Mouse (Mus musculus): ENCODE measurements around the gene Mogat2. TPM values are rescaled to one million over a fixed set of nuclear protein-coding genes. Genes with fewer than 3 reads are reported as not detected.

The Mogat2 gene
- polyA plus RNA-seq, 1 experiment from 2014 or later = 33.7 TPM

GRCm38 (mm10) chr7:99179271-99179670 is 59.1 kb downstream of the Mogat2 start:
- H3K27me3 ChIP-seq (ENCODE audit: control insufficient read depth, insufficient read depth, low read length) = no peaks in the 10 kb centered on the region
- no peak overlapping the region for H3K9ac ChIP-seq (ENCODE audit: low read length)
- H3K27ac ChIP-seq (ENCODE audit: low read length) = no peak overlapping the region
- no peak overlapping the region for H3K4me3 ChIP-seq (replicated peaks; ENCODE audit: low read length)
- 91% methylated on average over 9 of the region's 9 CpGs for WGBS
- no peaks in the 10 kb centered on the region for H3K9me3 ChIP-seq (replicated peaks; ENCODE audit: control insufficient read depth, low read length)
- H3K4me1 ChIP-seq (ENCODE audit: control insufficient read depth, insufficient read depth, low read length) = peaks cover 14% of the 10 kb centered on the region
- H3K4me2 ChIP-seq (ENCODE audit: low read depth, low read length) = no peak overlapping the region
- no peak for ATAC-seq (ENCODE audit: insufficient read depth, low FRiP score)
- H3K36me3 ChIP-seq (ENCODE audit: control insufficient read depth, insufficient read depth, low read length) = no peaks in the 10 kb centered on the region

- Histone ChIP-seq H3K36me3 (ENCODE audit: control insufficient read depth, insufficient read depth, low read length) (no peaks in the 10 kb centered on the region), H3K27me3 (ENCODE audit: control insufficient read depth, insufficient read depth, low read length) (no peaks in the 10 kb centered on the region), H3K27ac (ENCODE audit: low read length) (no peak overlapping the region), H3K4me1 (ENCODE audit: control insufficient read depth, insufficient read depth, low read length) (peaks cover 14% of the 10 kb centered on the region), H3K4me3 (replicated peaks; ENCODE audit: low read length) (no peak overlapping the region), H3K4me2 (ENCODE audit: low read depth, low read length) (no peak overlapping the region), H3K9ac (ENCODE audit: low read length) (no peak overlapping the region), H3K9me3 (replicated peaks; ENCODE audit: control insufficient read depth, low read length) (no peaks in the 10 kb centered on the region)
- no peak for ATAC-seq (ENCODE audit: insufficient read depth, low FRiP score)
- WGBS = 87% methylated on average over 5 of the region's 5 CpGs
Measured at GRCm38 (mm10) chr7:99177386-99177785, 61.0 kb downstream of the Mogat2 start.

GRCm38 (mm10) chr7:99175666-99176065 is 62.8 kb downstream of the Mogat2 start:
- H3K4me2 ChIP-seq (ENCODE audit: low read depth, low read length) = no peak overlapping the region
- H3K27ac ChIP-seq (ENCODE audit: low read length) = 0 out of 2 replicates have a peak overlapping the region, but pooled peaks have one; percentile 43
- no peak overlapping the region for H3K4me3 ChIP-seq (replicated peaks; ENCODE audit: low read length)
- no peak overlapping the region for H3K9ac ChIP-seq (ENCODE audit: low read length)
- no peaks in the 10 kb centered on the region for H3K27me3 ChIP-seq (ENCODE audit: control insufficient read depth, insufficient read depth, low read length)
- 87% methylated on average over 9 of the region's 9 CpGs for WGBS
- ATAC-seq (ENCODE audit: insufficient read depth, low FRiP score) = no peak
- H3K9me3 ChIP-seq (replicated peaks; ENCODE audit: control insufficient read depth, low read length) = no peaks in the 10 kb centered on the region
- H3K36me3 ChIP-seq (ENCODE audit: control insufficient read depth, insufficient read depth, low read length) = no peaks in the 10 kb centered on the region
- peaks cover 6% of the 10 kb centered on the region; the same call in 1 of the 2 replicates for H3K4me1 ChIP-seq (ENCODE audit: control insufficient read depth, insufficient read depth, low read length)

- Histone ChIP-seq H3K9me3 (replicated peaks; ENCODE audit: control insufficient read depth, low read length) (no peaks in the 10 kb centered on the region), H3K9ac (ENCODE audit: low read length) (no peak overlapping the region), H3K27me3 (ENCODE audit: control insufficient read depth, insufficient read depth, low read length) (no peaks in the 10 kb centered on the region), H3K36me3 (ENCODE audit: control insufficient read depth, insufficient read depth, low read length) (no peaks in the 10 kb centered on the region), H3K4me2 (ENCODE audit: low read depth, low read length) (no peak overlapping the region), H3K27ac (ENCODE audit: low read length) (peak overlapping the region; percentile 58; the same call in 1 of the 2 replicates), H3K4me3 (replicated peaks; ENCODE audit: low read length) (no peak overlapping the region), H3K4me1 (ENCODE audit: control insufficient read depth, insufficient read depth, low read length) (peaks cover 6% of the 10 kb centered on the region; the same call in 1 of the 2 replicates)
- no peak for ATAC-seq (ENCODE audit: insufficient read depth, low FRiP score)
- 68% methylated on average over 11 of the region's 11 CpGs for WGBS
Measured at GRCm38 (mm10) chr7:99175118-99175517, 63.3 kb downstream of the Mogat2 start.

- Histone ChIP-seq H3K9me3 (replicated peaks; ENCODE audit: control insufficient read depth, low read length) (no peaks in the 10 kb centered on the region), H3K9ac (ENCODE audit: low read length) (no peak overlapping the region), H3K4me2 (ENCODE audit: low read depth, low read length) (no peak overlapping the region), H3K4me1 (ENCODE audit: control insufficient read depth, insufficient read depth, low read length) (peaks cover 10% of the 10 kb centered on the region; the same call in 1 of the 2 replicates), H3K27ac (ENCODE audit: low read length) (no peak overlapping the region), H3K36me3 (ENCODE audit: control insufficient read depth, insufficient read depth, low read length) (no peaks in the 10 kb centered on the region), H3K27me3 (ENCODE audit: control insufficient read depth, insufficient read depth, low read length) (no peaks in the 10 kb centered on the region), H3K4me3 (replicated peaks; ENCODE audit: low read length) (no peak overlapping the region)
- ATAC-seq (ENCODE audit: insufficient read depth, low FRiP score) = no peak
- 81% methylated on average over 4 of the region's 4 CpGs for WGBS
Measured at GRCm38 (mm10) chr7:99174006-99174405, 64.4 kb downstream of the Mogat2 start.

GRCm38 (mm10) chr7:99172898-99173297 is 65.5 kb downstream of the Mogat2 start:
- peak; percentile 28; the same call in 1 of the 2 replicates for ATAC-seq (ENCODE audit: insufficient read depth, low FRiP score)
- Histone ChIP-seq H3K4me3 (replicated peaks; ENCODE audit: low read length) (no peak overlapping the region), H3K9ac (ENCODE audit: low read length) (no peak overlapping the region), H3K36me3 (ENCODE audit: control insufficient read depth, insufficient read depth, low read length) (no peaks in the 10 kb centered on the region), H3K27me3 (ENCODE audit: control insufficient read depth, insufficient read depth, low read length) (no peaks in the 10 kb centered on the region), H3K4me2 (ENCODE audit: low read depth, low read length) (no peak overlapping the region), H3K27ac (ENCODE audit: low read length) (peak overlapping the region; percentile 28), H3K4me1 (ENCODE audit: control insufficient read depth, insufficient read depth, low read length) (peaks cover 10% of the 10 kb centered on the region; the same call in 1 of the 2 replicates), H3K9me3 (replicated peaks; ENCODE audit: control insufficient read depth, low read length) (no peaks in the 10 kb centered on the region)
- 67% methylated on average over 6 of the region's 6 CpGs for WGBS

GRCm38 (mm10) chr7:99171730-99172463 is 66.5 kb downstream of the Mogat2 start:
- 68% methylated on average over 10 of the region's 10 CpGs for WGBS
- ATAC-seq (ENCODE audit: insufficient read depth, low FRiP score) = no peak
- Histone ChIP-seq H3K4me3 (replicated peaks; ENCODE audit: low read length) (no peak overlapping the region), H3K27me3 (ENCODE audit: control insufficient read depth, insufficient read depth, low read length) (no peaks in the 10 kb centered on the region), H3K4me1 (ENCODE audit: control insufficient read depth, insufficient read depth, low read length) (peaks cover 10% of the 10 kb centered on the region; the same call in 1 of the 2 replicates), H3K36me3 (ENCODE audit: control insufficient read depth, insufficient read depth, low read length) (no peaks in the 10 kb centered on the region), H3K9ac (ENCODE audit: low read length) (no peak overlapping the region), H3K9me3 (replicated peaks; ENCODE audit: control insufficient read depth, low read length) (no peaks in the 10 kb centered on the region), H3K4me2 (ENCODE audit: low read depth, low read length) (no peak overlapping the region), H3K27ac (ENCODE audit: low read length) (no peak overlapping the region)

- Histone ChIP-seq H3K36me3 (ENCODE audit: control insufficient read depth, insufficient read depth, low read length) (no peaks in the 10 kb centered on the region), H3K9me3 (replicated peaks; ENCODE audit: control insufficient read depth, low read length) (no peaks in the 10 kb centered on the region), H3K4me2 (ENCODE audit: low read depth, low read length) (no peak overlapping the region), H3K27me3 (ENCODE audit: control insufficient read depth, insufficient read depth, low read length) (no peaks in the 10 kb centered on the region), H3K4me3 (replicated peaks; ENCODE audit: low read length) (no peak overlapping the region), H3K9ac (ENCODE audit: low read length) (no peak overlapping the region), H3K4me1 (ENCODE audit: control insufficient read depth, insufficient read depth, low read length) (peaks cover 10% of the 10 kb centered on the region; the same call in 1 of the 2 replicates), H3K27ac (ENCODE audit: low read length) (no peak overlapping the region)
- ATAC-seq (ENCODE audit: insufficient read depth, low FRiP score) = no peak
- WGBS = 84% methylated on average over 6 of the region's 6 CpGs
Measured at GRCm38 (mm10) chr7:99170519-99170918, 67.9 kb downstream of the Mogat2 start.

GRCm38 (mm10) chr7:99169717-99170403 is 68.6 kb downstream of the Mogat2 start:
- no peak for ATAC-seq (ENCODE audit: insufficient read depth, low FRiP score)
- Histone ChIP-seq H3K4me2 (ENCODE audit: low read depth, low read length) (no peak overlapping the region), H3K4me3 (replicated peaks; ENCODE audit: low read length) (no peak overlapping the region), H3K9ac (ENCODE audit: low read length) (no peak overlapping the region), H3K27ac (ENCODE audit: low read length) (no peak overlapping the region), H3K27me3 (ENCODE audit: control insufficient read depth, insufficient read depth, low read length) (no peaks in the 10 kb centered on the region), H3K9me3 (replicated peaks; ENCODE audit: control insufficient read depth, low read length) (no peaks in the 10 kb centered on the region), H3K36me3 (ENCODE audit: control insufficient read depth, insufficient read depth, low read length) (no peaks in the 10 kb centered on the region), H3K4me1 (ENCODE audit: control insufficient read depth, insufficient read depth, low read length) (peaks cover 13% of the 10 kb centered on the region; the same call in 1 of the 2 replicates)
- WGBS = 74% methylated on average over 9 of the region's 9 CpGs

Data from stomach, embryonic 16.5 days (tissue).